Comparison of ENCODE assay signal across 7 mouse cellular contexts in the genomic region with DNA sequence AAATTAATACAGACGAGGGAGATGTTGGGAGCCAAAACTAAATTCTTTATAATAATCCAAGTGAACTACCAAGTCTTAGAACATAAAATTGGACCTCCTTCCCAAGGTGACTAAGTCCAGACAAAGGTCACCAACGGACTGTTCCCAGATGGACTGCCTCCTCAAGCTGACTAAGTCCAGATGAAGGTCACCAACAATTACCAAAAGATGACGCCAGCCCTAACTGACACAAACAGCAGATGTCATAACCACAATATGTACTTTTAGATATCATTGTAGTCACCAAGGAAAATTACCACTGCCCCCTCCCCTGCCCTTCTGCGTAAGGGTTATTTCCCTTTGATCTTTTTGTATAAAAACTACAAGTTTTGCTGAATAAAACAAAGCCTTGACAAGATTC.
DNase-seq lines count a peak whose midpoint lies in the region.

No protein-coding gene starts in this region.

- peak; percentile 19 to 77 for DNase-seq in adrenal gland, adult (ENCODE audit: inconsistent age in 2 of 2, low spot score in 1 of 2)
- peak; percentile 52 for DNase-seq in adrenal gland, adult 2 months
- DNase-seq in adrenal gland, adult 8-10 months = peak; percentile 41
- DNase-seq in adrenal gland, postnatal 10 days = peak; percentile 6
- DNase-seq in adrenal gland, postnatal 14 days = peak; percentile 30
- DNase-seq in adrenal gland, postnatal 36 days = peak; percentile 27 to 36
- peak; percentile 7 for DNase-seq in ovary, adult 18-20 months (ENCODE audit: low spot score)

Comparison
In these comparisons a context has a peak if more than half of its experiments do, and no peak if none do; other contexts are left out.
1. Peak in every context shown above with its lines: DNase-seq.